Mouse (Mus musculus) ovary, postnatal 10 days (tissue): ENCODE data around the gene Frmd4a.

Experiments
- DNase-seq: peaks from one replicate; pipeline ENCODE4 v3.0.0; 2022; ENCODE audit warnings: low spot score

Frmd4a gene

DNA sequence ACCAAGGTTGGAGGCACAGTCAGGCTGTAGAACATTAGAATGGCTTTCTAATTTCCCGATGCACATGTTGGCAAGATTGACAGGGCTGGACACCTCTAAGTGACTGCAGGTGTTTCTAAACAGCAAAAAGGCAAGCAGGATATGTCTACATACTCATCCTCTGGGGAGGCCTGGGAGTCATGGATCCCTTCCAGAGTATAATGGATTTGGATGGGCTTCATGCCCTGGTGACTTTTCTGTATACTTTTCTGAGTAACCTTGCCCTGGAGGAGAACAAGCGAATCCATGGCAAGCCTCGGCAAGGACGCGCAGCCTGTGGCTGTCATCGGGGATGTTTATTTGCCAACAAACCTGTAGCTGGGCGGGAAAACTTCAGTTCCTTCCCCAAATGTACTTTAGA is 509.6 kb downstream of the Frmd4a start:
- no peak for DNase-seq

DNA sequence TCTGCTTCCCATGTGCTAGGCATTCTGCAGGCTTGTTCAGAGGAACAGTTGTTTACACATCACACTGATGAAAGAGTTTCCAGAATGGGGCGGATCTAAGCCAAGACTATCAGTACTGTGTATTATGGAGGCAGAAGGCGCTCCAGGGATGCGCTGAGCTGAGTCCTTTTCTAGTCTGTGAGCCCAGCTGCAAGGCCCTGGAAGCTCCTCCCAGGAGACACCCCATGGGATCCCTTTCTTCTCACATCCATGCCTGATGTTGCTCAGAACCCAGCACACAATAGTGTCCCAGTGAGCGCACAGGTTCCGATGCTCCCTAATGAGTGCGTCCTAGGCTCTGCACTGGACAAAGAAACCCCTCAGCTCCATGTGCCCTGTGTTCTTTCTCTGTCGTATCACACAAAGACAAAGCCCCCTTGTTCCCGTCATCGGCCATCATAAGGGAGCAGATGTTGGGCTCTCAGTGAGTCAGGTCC is 511.8 kb downstream of the Frmd4a start:
- no peak for DNase-seq

DNA sequence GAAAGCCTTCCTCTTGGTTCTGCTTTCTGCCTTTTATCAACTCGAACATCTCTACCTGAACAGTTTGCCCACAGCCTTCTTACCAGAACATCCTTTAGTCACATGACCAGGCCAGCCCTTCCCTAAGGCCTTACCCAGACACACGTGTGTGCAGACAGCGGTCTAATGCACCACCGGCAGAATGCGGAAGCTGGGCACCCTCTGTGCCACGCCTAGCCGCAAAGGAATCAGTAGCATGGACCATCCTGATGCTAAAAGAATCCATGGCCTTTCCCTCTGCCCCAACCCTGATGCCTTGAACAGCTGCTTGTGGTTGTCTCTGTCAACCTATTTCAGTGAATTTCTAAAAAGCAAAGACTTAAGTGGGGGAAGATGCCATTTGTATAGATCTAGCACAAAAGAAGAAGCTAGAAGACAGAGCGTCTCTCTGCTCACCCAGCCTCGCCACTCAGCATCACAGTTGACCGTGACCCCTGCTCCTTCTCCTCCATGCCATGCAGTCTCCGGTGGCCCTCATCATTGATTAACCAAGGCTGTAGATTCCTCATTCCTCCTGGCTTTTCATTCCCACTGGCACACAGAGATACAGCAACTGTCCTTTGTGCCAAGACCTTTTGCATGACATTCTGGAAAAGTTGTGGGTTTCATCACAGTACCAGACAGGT is 514.1 kb downstream of the Frmd4a start:
- no peak for DNase-seq

DNA sequence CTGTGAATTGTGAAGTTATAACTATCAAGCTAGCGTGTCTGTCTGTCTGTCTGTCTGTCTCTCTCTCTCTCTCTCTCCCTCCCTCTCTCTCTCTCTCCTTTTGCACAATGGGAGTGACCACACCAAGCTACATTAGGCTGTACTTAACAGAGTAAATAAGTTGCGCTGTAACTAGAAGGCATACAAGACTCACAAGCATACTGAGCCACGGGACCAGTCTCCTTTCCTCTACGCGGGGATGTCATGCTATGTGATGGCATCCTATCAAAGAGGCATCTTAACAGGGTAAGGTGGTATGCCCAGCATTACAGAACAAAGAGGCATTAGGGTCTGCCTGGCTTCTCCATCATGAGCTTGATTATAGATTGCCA is 514.7 kb downstream of the Frmd4a start:
- no peak for DNase-seq

DNA sequence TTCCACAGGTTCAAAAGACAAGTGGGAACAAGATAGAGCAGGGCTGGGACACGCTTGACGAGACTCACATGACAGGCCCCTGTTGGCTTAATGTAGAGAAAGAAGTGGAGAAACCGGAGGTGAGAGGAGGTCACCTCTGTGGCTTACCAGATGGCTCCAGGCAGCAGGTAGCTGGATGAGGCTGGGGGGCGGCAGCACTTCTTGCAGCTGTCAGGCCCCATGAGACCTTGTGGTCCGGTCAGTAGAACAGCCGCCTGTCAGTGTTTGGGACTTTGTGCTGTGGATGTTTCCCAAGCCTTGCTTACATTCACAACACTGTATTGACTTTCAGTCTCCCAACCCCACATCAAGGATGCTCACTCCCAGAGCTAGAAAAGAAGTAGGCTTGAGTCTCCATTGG is 515.4 kb downstream of the Frmd4a start:
- DNase-seq: no peak

DNA sequence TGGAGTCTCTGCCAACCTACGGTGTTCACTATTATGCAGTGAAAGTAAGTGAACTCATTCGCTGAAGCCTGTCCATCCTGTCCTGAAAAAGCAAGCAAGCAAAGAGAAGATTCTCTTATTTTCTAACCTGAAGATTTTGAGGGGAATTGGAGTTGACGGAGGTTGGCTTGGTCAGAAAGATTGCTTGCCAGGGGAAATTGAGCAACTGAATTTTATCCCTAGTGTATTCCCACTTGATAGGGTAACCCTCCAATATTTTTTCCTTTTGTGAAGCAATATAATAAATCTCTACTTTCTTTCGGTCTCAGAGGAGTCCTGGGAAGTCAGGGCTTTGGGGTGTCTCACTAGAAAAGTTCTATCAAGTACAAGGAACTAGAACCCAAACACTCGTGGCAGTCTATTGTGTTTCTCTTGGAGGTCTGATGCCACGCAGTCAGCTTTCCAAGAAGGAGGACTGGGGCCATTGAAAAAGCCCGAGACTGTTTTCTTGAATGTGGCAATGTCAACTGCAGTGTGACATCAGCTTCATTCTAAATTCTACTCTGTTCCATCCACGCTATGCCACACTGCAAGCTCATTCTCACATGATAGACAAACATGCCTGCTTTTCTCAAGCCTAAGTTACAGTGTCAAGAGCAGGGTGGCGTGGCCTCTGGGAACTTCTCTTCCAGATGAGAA is 517.8 kb downstream of the Frmd4a start:
- DNase-seq: no peak

DNA sequence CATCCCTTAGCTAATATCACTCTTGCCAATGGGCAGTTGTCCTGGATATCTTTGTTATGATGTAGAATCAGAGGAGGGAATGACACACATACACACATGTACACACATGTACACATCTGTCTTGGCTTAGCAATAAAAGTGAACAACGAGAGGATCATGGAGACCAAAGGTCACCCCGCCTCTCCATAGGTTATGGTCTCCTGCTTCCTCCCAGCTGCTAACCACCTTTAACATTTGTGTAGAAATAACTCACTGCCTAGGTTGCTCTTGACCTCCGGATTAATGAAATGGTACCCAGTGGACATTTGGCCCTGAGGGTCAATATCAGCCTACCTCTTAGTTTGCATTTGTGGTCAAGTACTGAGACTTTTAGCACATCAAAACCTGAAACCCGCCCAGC is 523.8 kb downstream of the Frmd4a start:
- DNase-seq: no peak

DNA sequence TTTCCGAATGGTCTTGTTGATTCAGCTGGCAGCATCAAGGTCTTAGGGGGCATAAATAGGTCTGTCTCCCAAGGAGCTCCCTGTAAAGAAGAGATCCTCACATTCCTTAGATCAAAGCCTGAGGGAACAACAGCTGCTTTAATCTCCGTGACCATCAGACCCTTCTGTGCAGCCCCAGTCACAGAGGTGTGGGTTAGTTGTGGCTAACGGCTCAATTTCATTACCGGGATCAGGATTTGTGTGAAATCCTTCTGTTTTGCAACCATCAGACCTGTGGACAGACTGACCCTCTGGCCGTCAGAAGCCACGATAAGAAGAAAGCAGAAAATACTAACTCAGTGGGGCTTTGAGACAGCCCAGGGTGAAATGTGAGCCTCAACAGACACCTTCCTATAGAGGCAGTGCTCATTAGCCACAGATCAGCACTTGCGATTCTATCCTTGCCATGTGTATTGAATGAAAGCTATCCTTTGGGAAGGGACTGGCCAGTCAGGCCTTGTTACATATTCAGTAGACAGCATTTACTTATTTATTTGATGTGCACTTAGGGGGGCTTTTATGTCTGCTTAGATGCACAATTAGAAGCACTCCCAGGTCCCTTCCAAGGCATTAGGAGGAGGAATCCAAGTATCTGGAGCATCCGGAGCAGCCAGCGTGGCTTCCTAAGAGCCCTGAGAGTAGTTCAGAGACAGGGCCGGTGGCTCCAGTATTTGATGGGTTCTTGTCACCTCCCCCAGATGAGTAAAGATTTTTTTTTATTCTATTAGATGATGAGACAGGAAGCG is 524.5 kb downstream of the Frmd4a start:
- DNase-seq: no peak

DNA sequence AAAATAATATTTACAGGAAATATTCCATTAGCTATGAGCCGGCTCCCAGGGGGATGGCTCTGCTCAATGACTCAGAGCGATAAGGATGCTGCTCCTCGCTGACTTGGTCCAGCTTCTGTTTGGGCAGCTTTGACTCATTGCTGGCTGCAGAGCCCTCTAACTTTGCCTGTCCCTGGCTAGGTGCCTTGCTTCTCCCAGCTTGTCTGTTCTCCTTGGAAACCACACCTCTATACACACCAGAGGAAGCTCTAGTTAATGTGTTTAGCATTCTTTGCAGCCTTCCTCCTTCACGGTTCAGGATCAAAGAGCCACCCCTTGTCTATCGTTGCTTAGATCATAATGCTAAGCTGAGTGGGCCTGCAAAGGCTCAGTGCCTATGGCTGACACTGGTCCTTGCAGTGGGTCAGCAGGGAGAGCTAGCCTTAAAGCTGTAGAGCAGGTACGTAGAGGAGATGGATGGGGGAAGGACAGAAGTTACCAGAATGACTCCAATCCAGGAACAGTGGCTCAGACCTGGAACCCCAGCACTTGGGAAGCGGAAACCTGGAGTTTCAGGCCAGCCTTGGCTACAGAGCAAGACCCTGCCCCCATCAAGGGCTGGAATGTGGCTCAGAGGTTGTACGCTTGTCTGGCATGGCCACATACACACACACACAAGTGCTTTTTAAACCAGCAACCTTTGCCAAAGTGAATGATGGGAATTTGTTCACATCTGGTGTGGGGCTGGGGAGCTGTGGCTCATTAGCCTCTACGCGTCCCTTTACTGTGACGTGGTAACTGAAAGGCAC is 525.3 kb downstream of the Frmd4a start:
- DNase-seq: no peak

DNA sequence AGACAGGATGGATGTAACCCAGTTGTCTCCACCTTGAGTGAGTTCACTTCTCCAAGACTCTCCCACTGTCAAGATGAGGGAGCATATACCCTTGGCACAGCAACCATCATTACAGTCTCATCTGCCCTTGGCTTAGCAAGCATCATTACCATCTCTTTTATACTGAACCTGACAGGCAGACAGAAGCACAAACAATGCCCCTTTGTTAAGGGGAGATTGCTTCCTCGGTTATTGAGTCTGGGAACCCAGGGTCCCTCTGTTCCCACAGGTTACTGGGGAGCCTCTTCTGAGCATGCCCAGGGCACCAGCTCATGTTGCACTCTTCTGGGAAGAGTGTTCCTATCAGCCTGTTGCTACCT is 525.9 kb downstream of the Frmd4a start:
- DNase-seq: no peak

DNA sequence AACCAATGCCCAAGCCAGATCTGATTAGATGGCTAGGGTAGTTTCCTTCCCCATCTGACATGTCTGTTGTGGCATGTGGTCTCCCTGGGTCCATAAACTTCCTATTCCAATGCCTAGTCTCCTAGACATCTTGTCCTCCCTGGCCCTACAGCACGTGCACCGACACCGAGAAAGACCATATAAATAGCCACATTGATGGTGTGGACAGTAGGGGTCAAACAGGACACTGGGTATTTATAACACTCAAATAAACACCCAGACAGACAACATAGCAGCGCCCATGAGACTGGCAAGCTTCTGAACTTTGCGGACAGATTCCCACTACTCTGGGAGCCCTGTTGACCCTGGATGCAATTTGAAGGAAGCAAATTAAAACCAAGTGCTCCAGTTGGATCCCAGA is 526.8 kb downstream of the Frmd4a start:
- DNase-seq: no peak

DNA sequence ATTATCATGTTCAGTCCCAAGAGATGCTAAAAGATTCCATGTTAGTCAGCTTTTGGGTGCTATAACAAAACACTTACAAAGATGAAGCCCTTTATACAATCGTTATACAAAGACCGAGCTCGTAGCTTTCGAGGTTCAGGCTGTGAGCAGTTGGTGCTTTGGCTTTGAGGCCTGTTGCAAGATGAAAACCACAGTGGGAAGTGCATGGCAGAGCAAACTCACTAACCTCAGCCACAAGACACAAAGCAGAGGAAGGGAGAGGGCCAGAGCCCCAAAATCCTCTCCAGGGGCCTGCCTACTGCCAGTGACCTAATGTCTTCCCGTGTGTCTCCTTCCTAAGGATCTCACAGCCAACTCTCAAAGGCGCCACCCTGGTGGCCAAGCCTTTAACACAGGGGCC is 527.7 kb downstream of the Frmd4a start:
- DNase-seq: no peak

DNA sequence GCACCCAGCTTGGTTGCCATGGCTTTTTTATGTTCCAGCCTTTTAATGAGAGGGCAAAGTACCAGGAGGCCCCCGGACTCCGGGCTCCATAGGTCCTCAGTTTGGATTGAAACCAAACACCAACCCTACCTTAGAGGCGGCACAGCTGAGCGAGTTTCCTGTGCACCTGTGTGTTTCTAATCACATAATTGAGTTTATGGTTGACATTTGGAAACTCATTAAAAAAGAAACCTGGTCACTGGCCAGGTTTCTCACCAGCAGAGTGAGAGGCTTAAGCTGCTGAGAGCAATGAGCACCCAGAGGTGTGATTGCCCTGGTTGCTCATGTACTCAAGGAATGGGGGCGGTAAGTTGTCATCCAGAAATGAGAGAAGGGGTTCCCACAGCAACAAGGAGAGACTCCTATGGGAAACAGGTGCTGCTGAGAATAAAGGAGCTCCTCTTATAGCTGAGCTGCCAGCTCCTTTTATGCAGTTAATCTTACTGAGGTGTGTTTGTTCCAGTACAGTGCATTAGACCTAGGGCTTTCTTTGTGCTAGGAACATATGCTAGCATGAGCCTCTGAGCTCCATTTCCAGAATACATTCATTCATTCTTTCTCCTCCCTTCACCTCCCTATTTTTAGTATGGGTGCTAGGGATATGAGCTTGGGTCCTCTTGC is 529.6 kb downstream of the Frmd4a start:
- no peak for DNase-seq

DNA sequence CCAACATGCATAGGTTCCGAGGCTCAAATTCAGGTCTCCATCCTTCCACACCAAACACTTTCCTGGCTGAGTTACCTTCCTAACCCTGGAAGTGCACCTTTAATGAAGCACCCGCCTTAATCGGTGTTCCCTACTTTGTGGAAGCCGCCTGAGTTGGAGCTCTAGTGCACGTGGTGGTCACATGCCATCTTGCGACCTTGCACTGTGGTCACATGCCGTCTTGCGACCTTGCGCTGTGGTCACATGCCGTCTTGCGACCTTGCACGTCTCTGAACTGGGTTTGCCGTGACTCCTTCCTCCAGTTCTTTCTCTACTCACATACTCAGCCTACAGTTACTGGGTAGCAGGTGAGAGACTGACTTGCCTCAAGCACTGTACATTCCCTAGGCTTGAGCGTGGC is 531.8 kb downstream of the Frmd4a start:
- no peak for DNase-seq

DNA sequence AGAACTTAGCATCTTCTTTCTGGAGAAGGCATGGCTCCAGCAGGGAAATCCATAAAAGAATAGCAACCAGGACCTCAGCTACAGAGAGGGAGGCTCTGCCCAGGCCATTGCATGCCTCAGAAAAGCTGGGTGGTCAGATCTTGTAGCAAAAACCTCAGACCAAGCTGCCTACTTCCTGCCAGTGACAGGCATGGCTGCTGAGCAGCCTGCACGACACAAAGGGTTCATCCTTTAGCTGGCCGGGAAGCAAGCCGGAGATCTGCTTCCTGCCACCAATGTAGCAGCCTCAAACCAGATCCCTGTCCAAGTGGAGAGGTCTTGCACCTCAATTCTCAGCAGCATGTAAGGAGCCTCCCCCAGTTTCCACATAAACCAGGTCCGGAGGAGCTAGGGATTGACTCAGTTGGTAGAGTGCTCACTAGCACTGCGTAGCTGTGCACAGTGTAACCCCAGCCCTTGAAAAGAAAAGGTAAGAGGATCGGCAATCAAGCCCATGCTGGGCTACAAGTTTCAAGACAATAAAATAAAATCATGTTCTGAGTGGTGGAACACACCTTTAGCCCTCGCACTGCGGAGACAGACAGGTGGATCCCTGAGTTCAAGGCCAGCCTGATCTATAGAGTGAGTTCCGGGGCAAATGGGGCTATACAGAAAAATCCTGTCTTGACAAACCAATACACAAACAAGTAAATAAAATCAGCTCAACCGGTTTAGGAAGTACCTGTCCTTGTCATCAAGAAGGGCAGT is 532.7 kb downstream of the Frmd4a start:
- no peak for DNase-seq

DNA sequence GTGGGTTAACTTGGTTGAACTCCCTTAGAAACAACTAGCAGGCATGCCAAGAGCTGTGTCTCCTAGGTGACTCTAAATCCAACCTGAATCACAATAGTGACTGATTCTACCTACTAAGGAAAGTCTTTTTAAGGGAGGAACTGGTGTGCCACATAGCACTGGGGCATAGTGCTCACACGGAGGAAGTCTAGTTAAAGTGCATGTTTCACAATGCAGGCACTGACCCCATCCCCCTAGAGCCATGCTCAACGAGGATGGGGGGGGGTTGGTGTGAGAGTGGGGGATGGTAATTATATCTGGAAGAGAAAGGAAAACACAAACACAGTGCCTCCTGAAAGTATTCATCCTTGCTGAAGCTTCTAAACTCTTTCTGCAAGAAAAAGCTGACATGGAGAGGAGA is 533.9 kb downstream of the Frmd4a start:
- no peak for DNase-seq

DNA sequence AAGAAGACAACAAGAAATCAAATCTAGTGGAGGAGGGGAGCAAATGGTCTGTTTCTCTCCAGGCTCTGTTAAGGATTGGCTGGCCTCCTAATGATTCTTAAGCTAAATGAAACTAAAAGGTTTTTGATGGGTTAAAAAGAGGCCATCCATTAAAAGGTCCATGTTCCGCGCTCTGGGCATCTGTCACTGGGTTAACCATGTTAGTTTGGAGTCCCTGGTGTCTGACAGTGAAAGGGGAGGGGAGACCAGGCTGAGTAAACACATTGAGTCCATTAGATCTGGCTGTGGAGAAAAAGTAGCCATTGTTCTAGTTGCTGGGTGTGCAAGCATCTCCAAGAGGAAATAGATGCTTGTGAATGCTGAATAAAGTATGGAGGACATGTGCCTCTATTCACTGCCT is 534.3 kb downstream of the Frmd4a start:
- DNase-seq: no peak

DNA sequence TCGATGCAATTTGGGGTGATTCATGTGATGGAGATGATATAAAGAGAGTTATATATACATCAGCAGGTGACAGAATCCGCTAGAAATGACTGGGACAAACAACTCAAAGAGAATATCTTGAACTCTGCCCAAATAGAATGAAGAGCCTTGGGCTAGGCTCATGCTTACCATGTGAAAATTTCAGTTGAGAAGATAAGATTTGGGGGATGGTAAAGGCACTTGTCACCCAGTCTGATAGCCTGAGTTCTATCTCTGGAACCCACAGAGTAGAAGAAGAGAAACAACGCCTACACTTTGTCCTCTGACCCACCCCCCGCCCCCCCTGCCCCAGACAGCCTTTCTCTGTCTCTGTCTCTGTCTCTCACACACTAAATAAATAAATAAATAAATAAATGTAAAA is 535.0 kb downstream of the Frmd4a start:
- DNase-seq: no peak

DNA sequence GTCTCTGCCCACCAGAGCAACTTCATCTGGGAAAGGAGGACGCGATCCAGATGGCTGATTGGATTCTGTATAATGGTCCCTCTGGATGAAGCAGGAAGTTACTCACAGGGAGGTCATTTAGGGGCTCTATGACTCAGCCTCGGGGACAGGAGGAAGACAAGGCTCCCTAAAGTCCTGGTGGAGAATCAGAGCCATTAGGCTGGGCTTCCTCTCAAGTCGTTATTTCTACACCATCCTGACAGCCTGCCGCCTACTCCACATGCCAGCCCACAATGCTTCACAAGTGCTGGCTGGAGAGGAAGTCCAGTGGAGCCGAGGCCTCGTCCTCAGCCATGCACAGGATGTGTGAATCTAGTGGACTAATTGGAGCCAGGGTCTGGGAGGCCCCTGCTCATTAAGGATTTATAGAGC is 537.7 kb downstream of the Frmd4a start:
- DNase-seq: no peak

DNA sequence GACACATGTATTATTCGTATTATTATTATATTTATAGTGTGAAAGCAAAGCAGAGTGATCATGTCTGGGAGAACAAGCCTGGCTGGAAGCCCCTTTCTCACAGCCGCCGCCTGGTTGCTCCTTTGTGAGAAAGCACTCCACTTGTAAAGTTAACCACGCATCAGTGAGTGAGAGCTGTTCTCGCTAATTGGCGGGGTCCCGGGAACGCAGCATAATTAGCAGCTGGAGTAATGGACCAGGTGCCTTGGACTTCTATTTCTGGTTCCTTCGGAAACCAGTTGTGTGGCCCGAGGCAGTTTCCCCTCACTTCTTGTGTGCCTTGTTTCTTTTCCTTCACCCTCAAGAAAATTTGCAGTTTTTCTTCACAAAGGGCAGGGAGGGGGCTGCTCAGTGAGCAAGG is 538.7 kb downstream of the Frmd4a start:
- DNase-seq: no peak

DNA sequence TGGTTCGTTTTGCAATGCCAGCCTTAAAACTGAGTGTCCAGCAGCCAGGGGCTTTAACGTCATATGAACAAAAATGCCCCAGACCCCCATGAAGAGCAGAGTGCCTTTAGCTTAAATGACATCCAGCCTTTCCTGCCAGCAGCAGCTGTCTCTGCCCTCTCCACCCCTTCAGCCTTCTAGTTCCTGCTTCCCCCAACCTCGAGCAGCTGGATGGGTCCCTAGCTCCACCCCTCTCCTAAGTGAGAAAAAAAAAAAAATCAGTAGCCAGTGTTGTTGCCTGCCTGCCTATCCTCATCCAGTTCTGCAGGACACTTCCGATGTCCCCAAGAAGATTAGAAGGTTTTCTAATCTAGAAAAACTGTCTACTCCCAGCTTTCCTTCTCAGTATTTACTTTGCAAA is 539.5 kb downstream of the Frmd4a start:
- no peak for DNase-seq
